Mouse (Mus musculus) heart, adult 2 months (tissue): ENCODE data around the gene Msantd2. TPM values are rescaled to one million over a fixed set of nuclear protein-coding genes. Genes with fewer than 3 reads are reported as not detected.

ENCODE experiments used
- DNase-seq, 2 experiments: peaks; one replicate each; pipeline ENCODE4 v3.0.0; 2021
- H3K27ac ChIP-seq: fragments of 200-600 bp; 2 replicates; pipeline ENCODE4 v1.8.1; 2022
- H3K27me3 ChIP-seq: fragments of 200-500 bp; 2 replicates; pipeline ENCODE4 v1.6.1; 2012; ENCODE audit warnings: mild to moderate bottlenecking, low read length, inconsistent platforms, mixed read lengths; ENCODE audit not compliant: control insufficient read depth, insufficient read depth
- H3K36me3 ChIP-seq: fragments of 200-500 bp; 2 replicates; pipeline ENCODE4 v1.6.1; 2012; ENCODE audit warnings: low read length, inconsistent platforms; ENCODE audit not compliant: control insufficient read depth, insufficient read depth
- H3K4me1 ChIP-seq: fragments of 200-500 bp; 2 replicates; pipeline ENCODE4 v1.6.1; 2011; ENCODE audit warnings: low read length; ENCODE audit not compliant: control insufficient read depth, insufficient read depth
- H3K4me3 ChIP-seq: fragments of 200-600 bp; 2 replicates; pipeline ENCODE4 v1.8.1; 2022
- H3K79me2 ChIP-seq: fragments of 200-500 bp; replicated peaks from 2 replicates; pipeline ENCODE4 v1.6.1; 2012; ENCODE audit warnings: mild to moderate bottlenecking, inconsistent platforms, low read length, moderate library complexity, mixed read lengths; ENCODE audit not compliant: control insufficient read depth, insufficient read depth
- H3K9ac ChIP-seq: fragments of 200-500 bp; 2 replicates; pipeline ENCODE4 v1.6.1; 2012; ENCODE audit warnings: low read depth, mild to moderate bottlenecking, control low read depth, inconsistent platforms, low read length, mixed read lengths
- CTCF ChIP-seq: fragments of 200-600 bp; IDR thresholded peaks from 2 replicates; pipeline ENCODE4 v1.8.1; 2022; ENCODE audit warnings: antibody characterized with exemption, mild to moderate bottlenecking, moderate library complexity
- EP300 ChIP-seq: fragments of 200-500 bp; IDR thresholded peaks from 2 replicates; pipeline ENCODE4 v1.6.1; 2011; ENCODE audit warnings: low read depth, low read length, control low read depth; ENCODE audit not compliant: insufficient read depth
- POLR2A ChIP-seq: fragments of 200-500 bp; IDR thresholded peaks from 2 replicates; pipeline ENCODE4 v1.6.1; 2011; ENCODE audit warnings: mild to moderate bottlenecking, low read depth, low read length, control low read depth; ENCODE audit not compliant: insufficient read depth
- WGBS: fragments of 180-500 bp; shearing (Covaris S2); methylation state at CpG from one replicate; pipeline ENCODE4 v1.1.7; 2018; 5-methylcytosine and 5-hydroxymethylcytosine counted together
- intact Hi-C: fragments of 180-260 bp; cut with DNase I; formaldehyde crosslinking; loops from one replicate; pipeline ENCODE4 v1.15.1; 2025
- polyA plus RNA-seq: library from polyadenylated mRNA; depleted of rRNA; stranded (reverse); fragments of >200 nt; gene quantifications from 2 replicates; pipeline ENCODE4 v1.2.3, GENCODE M21; 2012
- total RNA-seq, 2 experiments: library from RNA; stranded (reverse); gene quantifications; 2 replicates each; pipeline ENCODE4 v1.2.3; 2021

Gene Msantd2
- total and polyA plus RNA-seq, 3 experiments: 6.4 to 10.7 (median 7.1) TPM

DNA sequence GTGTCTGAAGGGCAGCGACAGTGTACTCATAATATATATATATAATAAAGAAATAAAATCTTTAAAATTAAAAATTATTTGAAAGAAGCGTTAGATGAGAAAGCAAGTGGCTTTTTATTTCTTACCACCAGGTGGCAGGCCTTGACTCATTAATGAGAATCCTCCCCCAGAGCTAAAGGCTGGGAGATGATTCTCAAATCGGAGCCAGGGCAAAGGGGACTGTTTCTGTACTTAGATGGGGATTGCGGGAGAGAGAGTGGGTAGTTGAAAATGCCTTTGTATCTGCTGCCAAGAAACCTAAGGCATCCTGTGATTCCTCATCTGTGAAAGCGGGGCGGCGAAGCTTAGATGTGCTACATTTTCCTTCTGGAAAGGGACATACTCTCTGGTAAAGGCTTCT lies 26.4 kb upstream of the Msantd2 start:
- H3K27ac ChIP-seq: no peak overlapping the region
- 17% methylated on average over 7 of the region's 7 CpGs for WGBS
- intact Hi-C loops: loop anchor here (1.0 to 5.0 kb wide), 3 partner anchors 82 to 175 kb away; no protein-coding TSS in a partner anchor
- TF ChIP-seq POLR2A (no peak), CTCF (peak; percentile 84), EP300 (0 out of 2 replicates have a peak, but pooled peaks have one; percentile 20)
- H3K79me2 ChIP-seq: no peaks in the 10 kb centered on the region
- peaks cover 12% of the 10 kb centered on the region for H3K27me3 ChIP-seq
- H3K9ac ChIP-seq: no peak overlapping the region
- no peak overlapping the region for H3K4me3 ChIP-seq
- no peaks in the 10 kb centered on the region for H3K36me3 ChIP-seq
- DNase-seq: peak; percentile 18 to 38
- no peaks in the 10 kb centered on the region; the same call in 1 of the 2 replicates for H3K4me1 ChIP-seq

DNA sequence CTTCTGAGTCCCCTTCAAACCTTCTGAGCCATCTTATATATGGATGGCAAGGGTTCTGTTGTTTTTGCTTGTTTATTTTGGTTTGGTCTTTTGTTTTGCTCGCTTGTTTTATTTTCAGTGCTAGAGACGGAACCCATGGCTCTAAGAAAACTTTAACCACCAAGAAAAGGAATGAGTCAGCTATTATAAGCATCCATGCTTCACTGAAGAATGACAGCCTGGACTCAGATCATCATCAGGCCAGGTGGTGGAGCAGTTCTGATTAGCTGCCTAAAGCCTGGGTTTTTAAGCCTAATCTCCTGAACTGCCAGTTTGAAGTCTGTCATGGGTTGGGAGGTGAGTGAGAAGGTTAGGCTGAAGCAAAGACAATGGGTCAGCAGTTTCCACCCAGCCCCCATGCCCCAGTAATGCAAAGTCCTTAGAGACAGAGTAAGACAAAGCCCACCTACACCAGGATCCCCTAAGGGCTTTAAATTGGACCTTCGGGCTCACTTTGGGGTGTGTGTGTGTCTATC lies 15.5 kb upstream of the Msantd2 start:
- Histone ChIP-seq H3K27ac (no peak overlapping the region), H3K9ac (no peak overlapping the region), H3K79me2 (no peaks in the 10 kb centered on the region), H3K36me3 (no peaks in the 10 kb centered on the region), H3K4me3 (no peak overlapping the region), H3K4me1 (no peaks in the 10 kb centered on the region), H3K27me3 (no peaks in the 10 kb centered on the region)
- TF ChIP-seq EP300: no peak
- no peak for TF ChIP-seq POLR2A
- TF ChIP-seq CTCF: no peak
- 67% methylated on average over 3 of the region's 3 CpGs for WGBS
- no peak for DNase-seq
- intact Hi-C loops: no loop called here

DNA sequence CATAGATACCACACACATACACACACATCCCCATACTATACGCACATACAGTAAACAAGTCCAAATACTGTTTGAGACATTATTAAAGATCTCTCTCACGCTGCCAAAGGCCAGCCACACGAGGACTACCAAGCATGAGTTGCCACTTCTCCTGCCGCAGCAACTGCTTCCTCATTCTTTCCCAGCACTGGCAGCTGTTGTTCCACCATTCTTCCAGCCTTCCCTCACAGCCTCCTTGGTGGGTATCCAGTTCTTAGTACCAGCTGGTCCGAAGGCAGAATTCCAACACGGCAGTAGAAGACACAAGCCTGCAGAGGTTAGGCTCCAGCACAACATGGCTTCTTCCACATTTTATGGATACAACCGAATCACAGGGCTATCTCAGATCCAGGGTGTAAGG lies 14.2 kb upstream of the Msantd2 start:
- intact Hi-C loops: no loop called here
- Histone ChIP-seq H3K79me2 (no peaks in the 10 kb centered on the region), H3K36me3 (no peaks in the 10 kb centered on the region), H3K27ac (no peak overlapping the region), H3K27me3 (no peaks in the 10 kb centered on the region), H3K4me3 (no peak overlapping the region), H3K9ac (no peak overlapping the region), H3K4me1 (no peaks in the 10 kb centered on the region)
- TF ChIP-seq CTCF (no peak), POLR2A (no peak), EP300 (no peak)
- 79% methylated on average over 7 of the region's 7 CpGs for WGBS
- DNase-seq: no peak

DNA sequence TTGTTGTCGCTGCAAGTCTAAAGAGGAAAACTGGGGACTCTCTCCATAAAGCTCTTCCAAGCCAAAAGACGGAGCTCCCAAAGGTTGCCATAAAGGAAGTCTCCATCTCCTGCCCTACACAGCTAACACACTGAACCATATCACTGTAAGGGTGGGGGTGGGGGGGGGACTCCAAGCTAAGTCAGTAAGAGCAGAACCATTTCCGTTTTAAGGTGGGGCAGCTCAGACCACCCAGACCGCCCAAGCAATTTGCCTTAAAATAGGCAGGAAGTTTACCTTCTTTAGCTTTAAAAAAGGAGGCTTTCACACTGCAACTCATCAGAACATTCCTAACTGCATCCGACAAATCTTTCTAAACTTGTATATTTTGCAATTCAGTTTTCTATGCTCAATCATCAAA lies 4.0 kb upstream of the Msantd2 start:
- TF ChIP-seq POLR2A: no peak
- TF ChIP-seq CTCF: no peak
- no peak for TF ChIP-seq EP300
- 48% methylated on average over 5 of the region's 5 CpGs for WGBS
- Histone ChIP-seq H3K27me3 (no peaks in the 10 kb centered on the region), H3K79me2 (no peaks in the 10 kb centered on the region), H3K4me1 (peaks cover 3% of the 10 kb centered on the region), H3K4me3 (no peak overlapping the region), H3K9ac (no peak overlapping the region), H3K27ac (no peak overlapping the region), H3K36me3 (peaks cover 2% of the 10 kb centered on the region)
- DNase-seq: no peak
- intact Hi-C loops: no loop called here

DNA sequence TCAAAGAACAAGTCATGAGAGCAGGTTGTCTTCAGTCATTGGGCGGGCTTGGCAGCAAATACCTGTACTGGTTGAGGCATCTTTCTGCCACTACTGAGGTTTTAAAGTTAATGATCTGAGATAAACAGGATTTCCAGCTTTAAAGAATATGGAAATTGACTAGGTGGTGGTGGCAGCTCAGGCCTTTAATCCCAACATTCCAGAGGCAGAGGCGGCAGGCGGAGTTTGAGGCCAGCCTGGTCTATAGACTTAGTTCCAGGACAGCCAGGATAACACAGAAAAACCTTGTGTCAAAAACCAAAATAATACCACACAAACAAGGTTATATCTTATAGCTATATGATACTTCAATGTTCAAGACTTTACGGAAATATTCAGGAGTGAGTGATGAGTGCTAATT lies 1.1 kb upstream of the Msantd2 start:
- Histone ChIP-seq H3K36me3 (peaks cover 2% of the 10 kb centered on the region), H3K27ac (peak overlapping the region; percentile 99), H3K27me3 (no peaks in the 10 kb centered on the region), H3K9ac (no peak overlapping the region), H3K4me1 (peaks cover 3% of the 10 kb centered on the region), H3K79me2 (no peaks in the 10 kb centered on the region; the same call in 1 of the 2 replicates), H3K4me3 (peak overlapping the region; percentile 65)
- DNase-seq: no peak
- 41% methylated on average over 4 of the region's 4 CpGs for WGBS
- intact Hi-C loops: loop anchor here (1.0 to 2.0 kb wide), 2 partner anchors 39 to 125 kb away; partner anchors contain the start of gene Spa17
- no peak for TF ChIP-seq EP300
- no peak for TF ChIP-seq POLR2A
- no peak for TF ChIP-seq CTCF

DNA sequence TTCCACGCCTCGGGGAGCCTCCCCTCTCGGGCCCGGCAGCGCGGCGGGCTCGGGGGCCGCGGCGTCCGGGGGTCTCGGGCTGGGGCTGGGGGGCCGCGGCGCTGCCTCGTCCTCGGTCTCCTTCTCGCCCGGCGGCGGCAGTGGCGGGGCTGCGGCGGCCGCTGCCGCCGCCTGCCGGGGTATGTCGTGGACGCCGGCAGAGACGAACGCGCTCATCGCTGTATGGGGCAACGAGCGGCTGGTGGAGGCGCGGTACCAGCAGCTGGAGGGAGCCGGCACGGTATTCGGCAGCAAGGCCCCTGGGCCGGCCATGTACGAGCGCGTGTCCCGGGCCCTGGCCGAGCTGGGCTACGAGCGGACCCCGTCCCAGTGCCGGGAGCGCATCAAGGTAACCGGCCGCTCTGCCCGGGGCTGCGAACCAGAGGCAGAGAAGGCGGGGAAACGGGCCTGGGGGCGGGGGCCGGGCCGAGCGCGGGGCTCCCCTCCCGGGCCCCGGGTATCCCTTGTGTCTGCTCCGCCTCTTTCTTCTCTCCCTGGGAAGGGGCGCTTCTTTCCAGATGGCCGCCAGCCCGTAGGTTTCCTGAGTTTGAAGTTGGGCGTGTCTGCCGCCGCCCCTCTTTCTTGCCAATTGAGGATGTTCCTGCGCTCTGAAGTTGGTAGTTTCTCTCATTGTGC lies 464 bp downstream of the Msantd2 start:
- Histone ChIP-seq H3K36me3 (peaks cover 2% of the 10 kb centered on the region), H3K27me3 (no peaks in the 10 kb centered on the region), H3K4me1 (peaks cover 3% of the 10 kb centered on the region), H3K79me2 (peaks cover 2% of the 10 kb centered on the region; the same call in 1 of the 2 replicates), H3K27ac (peak overlapping the region; percentile 99), H3K9ac (peak overlapping the region; percentile 85), H3K4me3 (peak overlapping the region; percentile 65)
- peak; percentile 50 to 59 for DNase-seq
- intact Hi-C loops: loop anchor here (2.0 kb wide), 1 partner anchor 37 kb away; no protein-coding TSS in a partner anchor
- WGBS: under 1% methylated on average over 75 of the region's 75 CpGs
- TF ChIP-seq EP300: no peak
- TF ChIP-seq CTCF: no peak
- TF ChIP-seq POLR2A: no peak
